Mouse (Mus musculus) kidney, postnatal 0 days (tissue): Measurements from ENCODE around the gene Cpb2. TPM values are rescaled to one million over a fixed set of nuclear protein-coding genes. Genes with fewer than 3 reads are reported as not detected.

Experiments used
- ATAC-seq: fragments of 200-750 bp; cut with Nextera tagmentation; replicated peaks from 2 replicates; pipeline ENCODE4 v1.8.0; 2017; ENCODE audit warnings: low read depth, moderate number of reproducible peaks, moderate TSS enrichment, moderate library complexity; ENCODE audit not compliant: low FRiP score
- DNase-seq: peaks from one replicate; pipeline ENCODE4 v3.0.0-alpha.2; 2016; ENCODE audit warnings: low spot score
- H3K27ac ChIP-seq: fragments of 300-500 bp; sonication (generic); 2 replicates; pipeline ENCODE4 v1.5.1; 2014; ENCODE audit warnings: mild to moderate bottlenecking
- H3K27me3 ChIP-seq: fragments of 300-500 bp; sonication (generic); 2 replicates; pipeline ENCODE4 v1.6.1; 2014; ENCODE audit warnings: low read length, mixed read lengths; ENCODE audit not compliant: insufficient read depth
- H3K36me3 ChIP-seq: fragments of 300-500 bp; sonication (generic); 2 replicates; pipeline ENCODE4 v1.6.1; 2014; ENCODE audit warnings: low read length, mixed read lengths; ENCODE audit not compliant: insufficient read depth
- H3K4me1 ChIP-seq: fragments of 300-500 bp; sonication (generic); replicated peaks from 2 replicates; pipeline ENCODE4 v1.6.1; 2014; ENCODE audit warnings: antibody characterized with exemption, low read length, mixed read lengths; ENCODE audit not compliant: insufficient read depth
- H3K4me2 ChIP-seq: fragments of 300-500 bp; sonication (generic); 2 replicates; pipeline ENCODE4 v1.6.1; 2014; ENCODE audit warnings: mild to moderate bottlenecking, low read length, moderate library complexity, mixed read lengths
- H3K4me3 ChIP-seq: fragments of 300-500 bp; sonication (generic); replicated peaks from 2 replicates; pipeline ENCODE4 v1.5.1; 2014; ENCODE audit warnings: low read depth, low read length
- H3K9ac ChIP-seq: fragments of 300-500 bp; sonication (generic); 2 replicates; pipeline ENCODE4 v1.6.1; 2014; ENCODE audit warnings: low read depth, low read length
- H3K9me3 ChIP-seq: fragments of 300-500 bp; sonication (generic); replicated peaks from 2 replicates; pipeline ENCODE4 v1.6.1; 2016; ENCODE audit warnings: low read length, inconsistent platforms, mixed read lengths
- CTCF ChIP-seq: IDR thresholded peaks from 2 replicates; pipeline ENCODE4 v1.5.1; 2016; ENCODE audit warnings: antibody characterized with exemption, low read depth, mild to moderate bottlenecking, moderate library complexity
- WGBS: fragments of 180-500 bp; shearing (Covaris S2); extraction: QIAGEN DNeasy Blood & Tissue Kit; methylation state at CpG from one replicate; pipeline ENCODE4 v1.1.7; 2014; 5-methylcytosine and 5-hydroxymethylcytosine counted together
- microRNA-seq: library from miRNA; unstranded; fragments of <30 nt; microRNA quantifications from one replicate; pipeline ENCODE4, GENCODE M21; 2016
- polyA plus RNA-seq: library from polyadenylated mRNA; unstranded; fragments of >200 nt; fragmentation: Nextera tagmentation; extraction: Ambion mirVana; gene quantifications from 2 replicates; pipeline ENCODE4 v1.2.1, GENCODE M21; 2015

Gene Cpb2
- polyA plus RNA-seq, 1 experiment from 2014 or later = 23.6 TPM

DNA sequence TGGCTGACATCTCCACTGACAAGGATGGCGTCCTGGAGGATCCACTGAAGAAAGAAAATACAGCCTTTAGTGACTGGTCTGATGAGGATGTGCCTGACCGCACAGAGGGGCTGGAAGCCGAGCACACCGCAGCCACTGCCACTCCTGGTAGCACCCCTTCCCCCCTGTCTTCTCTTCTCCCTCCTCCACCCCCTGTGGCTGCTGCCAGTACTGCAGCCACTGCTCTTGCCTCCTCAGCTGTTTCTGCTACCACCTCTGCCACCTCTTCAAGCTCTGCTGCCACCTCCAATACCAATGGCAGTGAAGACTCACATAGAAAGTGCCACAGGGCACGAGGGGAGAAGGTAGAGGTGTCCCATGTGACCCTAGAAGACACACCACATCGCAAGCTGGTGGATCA is 88.5 kb downstream of the Cpb2 start:
- TF ChIP-seq CTCF = peak; percentile 61
- 80% methylated on average over 6 of the region's 6 CpGs for WGBS
- no peak overlapping the region for H3K9ac ChIP-seq
- no peak overlapping the region for H3K4me3 ChIP-seq
- no peak overlapping the region for H3K4me2 ChIP-seq
- ATAC-seq (no peak), DNase-seq (peak; percentile 25)
- H3K27ac ChIP-seq = no peak overlapping the region
- no peaks in the 10 kb centered on the region for H3K4me1 ChIP-seq
- peaks cover 26% of the 10 kb centered on the region for H3K36me3 ChIP-seq
- H3K9me3 ChIP-seq = no peaks in the 10 kb centered on the region
- no peaks in the 10 kb centered on the region for H3K27me3 ChIP-seq

Small RNA genes lying within 50 kb of the gene (microRNA-seq; reads per million reads assigned to microRNA genes)
- gene Gm44482 = not detected

Other genes with a start within 250 kb of the Cpb2 start
- 0.22 and 0.45 TPM in 2 replicates for gene Rubcnl, start 226.3 kb upstream of the Cpb2 start, polyA plus RNA-seq
- gene Lrrc63, start 111.4 kb upstream of the Cpb2 start, polyA plus RNA-seq = not detected in 2 replicates
- gene Lcp1, start 111.2 kb upstream of the Cpb2 start, polyA plus RNA-seq = 14.1 and 15.4 TPM in 2 replicates
- 27.1 and 28.0 TPM in 2 replicates for gene Zc3h13, start 42.1 kb downstream of the Cpb2 start, polyA plus RNA-seq
- gene Siah3, start 213.7 kb downstream of the Cpb2 start, polyA plus RNA-seq = 0.03 and 0.08 TPM in 2 replicates